Mouse (Mus musculus): ENCODE data around the gene Cdh13. TPM values are rescaled to one million over a fixed set of nuclear protein-coding genes. Genes with fewer than 3 reads are reported as not detected.

Gene Cdh13
- polyA plus RNA-seq, 1 experiment, result not detected

GRCm38 (mm10) chr8:118289091-118289490 is 5.6 kb downstream of the Cdh13 start:
- H3K9me3 ChIP-seq (ENCODE audit: control insufficient read depth, low read length), result peaks cover 20% of the 10 kb centered on the region

GRCm38 (mm10) chr8:118289525-118289924 is 6.0 kb downstream of the Cdh13 start:
- TF ChIP-seq GATA1 (IDR thresholded peaks at IDR 0.05; ENCODE audit: low read length), result no peak
- TF ChIP-seq TAL1 (IDR thresholded peaks at IDR 0.05; ENCODE audit: low read length), result no peak
- no peaks in the 10 kb centered on the region for H3K36me3 ChIP-seq (ENCODE audit: control insufficient read depth)
- peaks cover 20% of the 10 kb centered on the region for H3K9me3 ChIP-seq (ENCODE audit: control insufficient read depth, low read length)
- no peak overlapping the region for H3K4me3 ChIP-seq (replicated peaks)
- peaks cover 17% of the 10 kb centered on the region for H3K27me3 ChIP-seq (ENCODE audit: control insufficient read depth)
- H3K4me1 ChIP-seq (ENCODE audit: control insufficient read depth), result no peaks in the 10 kb centered on the region

More at GRCm38 (mm10) chr8:118289091-118289490, 5.6 kb downstream of the Cdh13 start:
- no peak overlapping the region for H3K4me3 ChIP-seq (replicated peaks)
- TF ChIP-seq TAL1 (IDR thresholded peaks at IDR 0.05; ENCODE audit: low read length), result no peak
- TF ChIP-seq GATA1 (IDR thresholded peaks at IDR 0.05; ENCODE audit: low read length), result no peak
- peaks cover 22% of the 10 kb centered on the region for H3K27me3 ChIP-seq (ENCODE audit: control insufficient read depth)
- no peaks in the 10 kb centered on the region for H3K4me1 ChIP-seq (ENCODE audit: control insufficient read depth)
- H3K36me3 ChIP-seq (ENCODE audit: control insufficient read depth), result no peaks in the 10 kb centered on the region

GRCm38 (mm10) chr8:118290266-118290665 is 6.7 kb downstream of the Cdh13 start:
- H3K27me3 ChIP-seq (ENCODE audit: control insufficient read depth), result peaks cover 10% of the 10 kb centered on the region
- H3K36me3 ChIP-seq (ENCODE audit: control insufficient read depth), result no peaks in the 10 kb centered on the region
- H3K9me3 ChIP-seq (ENCODE audit: control insufficient read depth, low read length), result peaks cover 21% of the 10 kb centered on the region
- no peak overlapping the region for H3K4me3 ChIP-seq (replicated peaks)
- no peak for TF ChIP-seq TAL1 (IDR thresholded peaks at IDR 0.05; ENCODE audit: low read length)
- TF ChIP-seq GATA1 (IDR thresholded peaks at IDR 0.05; ENCODE audit: low read length), result no peak
- no peaks in the 10 kb centered on the region for H3K4me1 ChIP-seq (ENCODE audit: control insufficient read depth)

GRCm38 (mm10) chr8:118296477-118296876 is 12.9 kb downstream of the Cdh13 start:
- Histone ChIP-seq H3K9me3 (ENCODE audit: control insufficient read depth, low read length) (peaks cover 58% of the 10 kb centered on the region), H3K4me1 (ENCODE audit: control insufficient read depth) (no peaks in the 10 kb centered on the region), H3K27me3 (ENCODE audit: control insufficient read depth) (no peaks in the 10 kb centered on the region), H3K36me3 (ENCODE audit: control insufficient read depth) (no peaks in the 10 kb centered on the region), H3K4me3 (replicated peaks) (no peak overlapping the region)
- no peak for TF ChIP-seq GATA1 (IDR thresholded peaks at IDR 0.05; ENCODE audit: low read length)
- TF ChIP-seq TAL1 (IDR thresholded peaks at IDR 0.05; ENCODE audit: low read length), result no peak

GRCm38 (mm10) chr8:118306957-118307356 is 23.4 kb downstream of the Cdh13 start:
- Histone ChIP-seq H3K9me3 (ENCODE audit: control insufficient read depth, low read length) (peaks cover 39% of the 10 kb centered on the region), H3K36me3 (ENCODE audit: control insufficient read depth) (no peaks in the 10 kb centered on the region), H3K4me3 (replicated peaks) (no peak overlapping the region), H3K27me3 (ENCODE audit: control insufficient read depth) (no peaks in the 10 kb centered on the region), H3K4me1 (ENCODE audit: control insufficient read depth) (no peaks in the 10 kb centered on the region)
- no peak for TF ChIP-seq TAL1 (IDR thresholded peaks at IDR 0.05; ENCODE audit: low read length)
- TF ChIP-seq GATA1 (IDR thresholded peaks at IDR 0.05; ENCODE audit: low read length), result no peak

GRCm38 (mm10) chr8:118309106-118309505 is 25.6 kb downstream of the Cdh13 start:
- Histone ChIP-seq H3K4me3 (replicated peaks) (no peak overlapping the region), H3K27me3 (ENCODE audit: control insufficient read depth) (no peaks in the 10 kb centered on the region), H3K9me3 (ENCODE audit: control insufficient read depth, low read length) (peaks cover 51% of the 10 kb centered on the region), H3K36me3 (ENCODE audit: control insufficient read depth) (no peaks in the 10 kb centered on the region), H3K4me1 (ENCODE audit: control insufficient read depth) (no peaks in the 10 kb centered on the region)
- TF ChIP-seq GATA1 (IDR thresholded peaks at IDR 0.05; ENCODE audit: low read length) (no peak), TAL1 (IDR thresholded peaks at IDR 0.05; ENCODE audit: low read length) (no peak)

GRCm38 (mm10) chr8:118313426-118314187 is 30.1 kb downstream of the Cdh13 start:
- Histone ChIP-seq H3K4me1 (ENCODE audit: control insufficient read depth) (no peaks in the 10 kb centered on the region), H3K9me3 (ENCODE audit: control insufficient read depth, low read length) (peaks cover 65% of the 10 kb centered on the region), H3K36me3 (ENCODE audit: control insufficient read depth) (no peaks in the 10 kb centered on the region), H3K4me3 (replicated peaks) (no peak overlapping the region), H3K27me3 (ENCODE audit: control insufficient read depth) (no peaks in the 10 kb centered on the region)
- TF ChIP-seq TAL1 (IDR thresholded peaks at IDR 0.05; ENCODE audit: low read length) (no peak), GATA1 (IDR thresholded peaks at IDR 0.05; ENCODE audit: low read length) (no peak)

- TF ChIP-seq TAL1 (IDR thresholded peaks at IDR 0.05; ENCODE audit: low read length), result no peak
- TF ChIP-seq GATA1 (IDR thresholded peaks at IDR 0.05; ENCODE audit: low read length), result no peak
- H3K4me1 ChIP-seq (ENCODE audit: control insufficient read depth), result no peaks in the 10 kb centered on the region
- H3K27me3 ChIP-seq (ENCODE audit: control insufficient read depth), result no peaks in the 10 kb centered on the region
- no peak overlapping the region for H3K4me3 ChIP-seq (replicated peaks)
- H3K9me3 ChIP-seq (ENCODE audit: control insufficient read depth, low read length), result peaks cover 62% of the 10 kb centered on the region
- H3K36me3 ChIP-seq (ENCODE audit: control insufficient read depth), result no peaks in the 10 kb centered on the region
Observed at GRCm38 (mm10) chr8:118314188-118314563, 30.6 kb downstream of the Cdh13 start.

GRCm38 (mm10) chr8:118314932-118315331 is 31.4 kb downstream of the Cdh13 start:
- no peaks in the 10 kb centered on the region for H3K4me1 ChIP-seq (ENCODE audit: control insufficient read depth)
- H3K4me3 ChIP-seq (replicated peaks), result no peak overlapping the region
- TF ChIP-seq TAL1 (IDR thresholded peaks at IDR 0.05; ENCODE audit: low read length) (no peak), GATA1 (IDR thresholded peaks at IDR 0.05; ENCODE audit: low read length) (no peak)
- peaks cover 57% of the 10 kb centered on the region for H3K9me3 ChIP-seq (ENCODE audit: control insufficient read depth, low read length)
- H3K36me3 ChIP-seq (ENCODE audit: control insufficient read depth), result no peaks in the 10 kb centered on the region
- H3K27me3 ChIP-seq (ENCODE audit: control insufficient read depth), result no peaks in the 10 kb centered on the region

Measured in erythroblast, embryonic 14.5 days (primary cell).